Comparison of ENCODE assay signal across 8 mouse cellular contexts in genomic region chr19:58060854-58061358, GRCm38 (mm10).
DNase-seq lines count a peak whose midpoint lies in the region.

No protein-coding gene starts in this region.

- DNase-seq in adrenal gland, postnatal 14 days = peak; percentile 8
- no peak for DNase-seq in adrenal gland, postnatal 10 days
- DNase-seq in embryo, embryonic 10 days (ENCODE audit: low spot score) = peak; percentile 80
- peak; percentile 4 for DNase-seq in gonadal fat pad, adult 2 months (ENCODE audit: low read depth)
- DNase-seq in lung, postnatal 4 days = peak; percentile 26 to 53
- DNase-seq in ovary, postnatal 36 days (ENCODE audit: low spot score) = no peak
- no peak for DNase-seq in right cerebral cortex, adult 18-20 months
- no peak for DNase-seq in left cerebral cortex, postnatal 10 days (ENCODE audit: extremely low spot score in 1 of 2, low spot score in 2 of 2)

- intact Hi-C loops in left cerebral cortex, postnatal 10 days (cut with DNase I) = no loop called here

Comparison
In these comparisons a context has a peak if more than half of its experiments do, and no peak if none do; other contexts are left out.
1. DNase-seq: peak in adrenal gland, postnatal 14 days (single experiment), embryo, embryonic 10 days (single experiment), gonadal fat pad, adult 2 months (single experiment) and lung, postnatal 4 days (2 of 2); none in adrenal gland, postnatal 10 days (single experiment), ovary, postnatal 36 days (single experiment), right cerebral cortex, adult 18-20 months (single experiment) and left cerebral cortex, postnatal 10 days (0 of 2).